Mouse (Mus musculus): ENCODE data around the gene Dlx2. TPM values are rescaled to one million over a fixed set of nuclear protein-coding genes. Genes with fewer than 3 reads are reported as not detected.

Dlx2 gene
- total RNA-seq, 2 experiments from 2014 or later = 20.6 to 22.4 TPM

GRCm38 (mm10) chr2:71522871-71523270, 23.7 kb downstream of the Dlx2 start:
- no peak for DNase-seq
- intact Hi-C loops (cut with DNase I) = loop anchor here (10.0 kb wide), 1 partner anchor 268 kb away; no protein-coding TSS in a partner anchor

DNA sequence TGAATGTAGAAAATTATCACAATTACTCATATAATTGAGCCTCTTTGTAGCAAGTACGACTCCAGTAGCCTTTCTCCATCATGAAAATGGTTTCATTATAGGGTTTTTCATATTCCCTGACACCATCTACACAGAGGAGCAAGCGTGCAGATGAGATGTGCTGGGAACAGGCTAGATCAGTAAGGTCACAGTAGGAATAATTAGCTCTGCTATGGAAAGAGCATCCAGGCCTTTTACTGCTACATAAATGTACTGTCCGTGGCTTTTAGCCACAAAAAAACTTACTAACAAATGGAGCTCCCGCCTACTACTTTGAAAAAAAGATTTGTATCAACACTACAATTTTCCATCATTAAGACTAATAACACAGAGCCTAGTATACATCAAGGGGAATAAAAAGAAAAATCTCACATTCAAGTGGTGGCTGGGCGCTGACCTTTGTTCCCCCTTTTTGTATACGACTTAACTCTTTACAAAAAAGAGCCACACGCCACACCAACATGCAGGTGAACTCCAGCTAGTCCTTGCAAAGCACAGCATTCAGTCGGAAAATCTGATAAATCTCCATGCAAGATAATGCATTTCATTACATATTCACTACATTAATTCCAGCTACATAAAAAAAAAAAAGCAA, 29.0 kb downstream of the Dlx2 start:
- no peak for DNase-seq
- intact Hi-C loops (cut with DNase I) = no loop called here

GRCm38 (mm10) chr2:71516995-71517394, 29.6 kb downstream of the Dlx2 start:
- DNase-seq = no peak

GRCm38 (mm10) chr2:71512326-71512725, 34.2 kb downstream of the Dlx2 start:
- intact Hi-C loops (cut with DNase I) = no loop called here
- DNase-seq = no peak

More at GRCm38 (mm10) chr2:71516995-71517394, 29.6 kb downstream of the Dlx2 start:
- intact Hi-C loops (cut with DNase I) = no loop called here

DNA sequence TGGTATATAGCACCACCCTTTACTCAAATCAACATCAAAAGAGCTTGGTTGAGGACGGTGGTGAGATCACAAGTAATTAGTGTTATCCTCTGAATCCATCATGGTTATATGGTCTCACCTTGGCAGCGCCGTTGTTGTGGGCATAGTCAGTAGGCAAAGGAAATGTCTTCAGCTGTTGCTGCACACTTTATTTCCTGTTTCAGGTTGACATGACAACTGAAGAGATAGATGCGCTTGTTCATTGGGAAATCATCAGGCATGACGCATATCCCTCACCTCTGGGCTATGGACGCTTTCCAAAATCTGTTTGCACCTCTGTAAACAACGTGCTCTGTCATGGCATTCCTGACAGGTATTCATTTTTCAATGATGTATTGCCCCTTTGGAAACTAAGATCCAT, 35.3 kb downstream of the Dlx2 start:
- no peak for DNase-seq
- intact Hi-C loops (cut with DNase I) = no loop called here

- DNase-seq = no peak
- intact Hi-C loops (cut with DNase I) = no loop called here
Measured at GRCm38 (mm10) chr2:71504852-71505251, 41.7 kb downstream of the Dlx2 start.

DNA sequence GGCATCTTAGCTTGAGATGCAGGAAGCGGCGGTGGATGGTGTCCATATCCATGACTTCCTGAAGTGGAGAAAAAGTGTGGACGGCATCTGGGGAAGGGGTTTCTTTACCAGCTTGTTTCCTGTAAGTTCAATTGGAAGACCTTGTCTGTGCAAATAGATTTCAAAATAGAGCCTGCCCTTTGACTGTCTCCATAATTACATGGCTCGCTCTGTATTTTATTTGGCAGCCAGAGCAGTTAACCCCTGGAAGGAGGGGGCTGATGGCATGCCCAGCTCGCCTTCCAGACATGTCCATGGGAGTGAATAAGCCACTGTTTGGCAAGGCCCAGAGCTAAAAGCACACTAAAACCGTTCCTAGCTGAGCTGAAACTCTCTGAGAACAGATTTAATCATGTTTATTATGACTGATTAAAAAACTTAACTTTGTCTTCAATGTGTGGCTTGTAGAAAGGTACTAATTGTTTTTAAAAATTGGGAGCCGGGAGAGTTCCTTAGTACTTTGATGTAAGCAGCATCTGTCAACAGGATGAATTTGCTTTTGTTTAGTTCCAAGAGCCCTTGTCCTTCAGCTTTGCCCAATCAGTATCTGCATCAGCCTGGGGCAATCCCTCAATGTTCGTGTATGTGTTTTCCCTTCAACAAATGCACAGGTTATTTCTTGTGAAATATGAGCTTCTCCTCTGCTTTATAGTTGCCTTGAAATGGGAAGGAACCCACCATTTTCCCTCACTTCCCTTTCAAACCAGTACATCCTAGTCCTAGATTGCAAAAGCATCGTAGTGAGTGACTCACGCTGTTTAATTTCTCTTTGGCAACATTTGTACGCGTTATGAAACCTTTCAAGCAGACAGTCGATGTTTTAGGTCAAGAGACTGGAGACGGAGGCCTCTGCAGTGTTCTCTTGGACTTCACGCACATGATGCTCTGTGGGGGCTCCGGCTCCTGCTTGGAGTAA, 47.0 kb downstream of the Dlx2 start:
- intact Hi-C loops (cut with DNase I) = no loop called here
- peak; percentile 9 for DNase-seq

- DNase-seq = no peak
- intact Hi-C loops (cut with DNase I) = no loop called here
Measured at GRCm38 (mm10) chr2:71497175-71497574, 49.4 kb downstream of the Dlx2 start.

GRCm38 (mm10) chr2:71494971-71495370, 51.6 kb downstream of the Dlx2 start:
- intact Hi-C loops (cut with DNase I) = no loop called here
- DNase-seq = no peak

DNA sequence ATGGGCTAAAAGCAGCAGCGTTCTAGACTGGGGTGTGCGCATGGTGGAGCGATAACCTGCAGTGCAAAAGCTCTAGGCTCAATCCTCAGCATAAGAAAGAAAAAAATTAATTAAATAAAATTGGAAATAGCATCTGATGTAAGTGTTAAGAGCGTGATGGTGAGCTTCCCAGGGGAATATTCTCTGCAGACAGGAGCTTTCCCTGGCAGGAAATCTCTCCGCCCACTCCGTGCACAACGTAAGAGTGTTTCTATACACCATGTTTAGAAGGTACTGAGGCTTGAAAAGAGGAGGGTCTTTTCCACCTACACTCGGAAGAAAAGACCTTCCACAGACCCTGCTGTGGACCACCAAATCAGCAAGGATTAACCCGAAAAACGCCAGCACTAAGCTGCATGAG, 52.1 kb downstream of the Dlx2 start:
- DNase-seq = no peak
- intact Hi-C loops (cut with DNase I) = no loop called here

Other genes with a start within 250 kb of the Dlx2 start
- 100 to 1,000 TPM; 117 to 121 TPM for gene Slc25a12, start 179.0 kb downstream of the Dlx2 start, total RNA-seq (2021)
- 10 to 100 TPM; 19.2 to 23.1 TPM for gene Hat1, start 157.8 kb downstream of the Dlx2 start, total RNA-seq (2021)
- gene Metap1d, start 93.5 kb downstream of the Dlx2 start, total RNA-seq (2021) = 10 to 100 TPM; 21.8 to 23.2 TPM
- 10 to 100 TPM; 52.3 to 63.1 TPM for gene Dlx1, start 18.6 kb downstream of the Dlx2 start, total RNA-seq (2021)
- gene Itga6, start 198.9 kb upstream of the Dlx2 start, total RNA-seq (2021) = 10 to 100 TPM; 27.3 to 32.0 TPM